Mouse (Mus musculus) stomach, postnatal 0 days (tissue): ENCODE results near the gene Amigo3. TPM values are rescaled to one million over a fixed set of nuclear protein-coding genes. Genes with fewer than 3 reads are reported as not detected.
A peak's percentile ranks its signal among the peaks of the same experiment; 100 is the strongest.

Experiments used
- ATAC-seq: fragments of 200-750 bp; cut with Nextera tagmentation; 2 replicates; pipeline ENCODE4 v1.8.0; 2017; ENCODE audit not compliant: low FRiP score, low TSS enrichment
- DNase-seq: peaks from one replicate; pipeline ENCODE4 v3.0.0-alpha.2; 2016; ENCODE audit warnings: low spot score
- H3K27ac ChIP-seq: fragments of 300-500 bp; sonication (generic); replicated peaks from 2 replicates; pipeline ENCODE4 v1.5.1; 2014; ENCODE audit warnings: mild to moderate bottlenecking, control low read depth
- H3K27me3 ChIP-seq: fragments of 300-500 bp; sonication (generic); 2 replicates; pipeline ENCODE4 v1.6.1; 2014; ENCODE audit warnings: low read length; ENCODE audit not compliant: control insufficient read depth, insufficient read depth
- H3K36me3 ChIP-seq: fragments of 300-500 bp; sonication (generic); 2 replicates; pipeline ENCODE4 v1.6.1; 2014; ENCODE audit warnings: low read length, mixed read lengths; ENCODE audit not compliant: control insufficient read depth, insufficient read depth
- H3K4me1 ChIP-seq: fragments of 300-500 bp; sonication (generic); replicated peaks from 2 replicates; pipeline ENCODE4 v1.6.1; 2014; ENCODE audit warnings: antibody characterized with exemption; ENCODE audit not compliant: control insufficient read depth, insufficient read depth
- H3K4me2 ChIP-seq: fragments of 300-500 bp; sonication (generic); replicated peaks from 2 replicates; pipeline ENCODE4 v1.6.1; 2014; ENCODE audit warnings: low read depth, mild to moderate bottlenecking, control low read depth, moderate library complexity
- H3K4me3 ChIP-seq: fragments of 300-500 bp; sonication (generic); 2 replicates; pipeline ENCODE4 v1.5.1; 2014; ENCODE audit warnings: low read depth, low read length, control low read depth
- H3K9ac ChIP-seq: fragments of 300-500 bp; sonication (generic); 2 replicates; pipeline ENCODE4 v1.6.1; 2014; ENCODE audit warnings: mild to moderate bottlenecking, low read length, control low read depth, mixed read lengths
- H3K9me3 ChIP-seq: fragments of 300-500 bp; sonication (generic); 2 replicates; pipeline ENCODE4 v1.6.1; 2016; ENCODE audit warnings: low read length; ENCODE audit not compliant: control insufficient read depth
- CTCF ChIP-seq: IDR thresholded peaks from 2 replicates; pipeline ENCODE4 v1.5.1; 2016; ENCODE audit warnings: antibody characterized with exemption, low read depth, mild to moderate bottlenecking, moderate library complexity
- EP300 ChIP-seq: optimal IDR thresholded peaks from 2 replicates; pipeline ENCODE3; 2016; ENCODE audit warnings: antibody characterized with exemption
- WGBS: fragments of 180-500 bp; shearing (Covaris S2); extraction: QIAGEN DNeasy Blood & Tissue Kit; methylation state at CpG from one replicate; pipeline ENCODE4 v1.1.7; 2014; 5-methylcytosine and 5-hydroxymethylcytosine counted together
- polyA plus RNA-seq: library from polyadenylated mRNA; unstranded; fragments of >200 nt; fragmentation: Nextera tagmentation; extraction: Ambion mirVana; gene quantifications from 2 replicates; pipeline ENCODE4 v1.2.1, GENCODE M21; 2015

The Amigo3 gene
- polyA plus RNA-seq, 1 experiment from 2014 or later = 2.8 TPM

GRCm38 (mm10) chr9:108062142-108062541 is 9.2 kb downstream of the Amigo3 start:
- DNase-seq (no peak), ATAC-seq (no peak)
- no peak overlapping the region for H3K4me2 ChIP-seq
- H3K27me3 ChIP-seq = no peaks in the 10 kb centered on the region
- WGBS = 92% methylated on average over 3 of the region's 3 CpGs
- H3K4me3 ChIP-seq = no peak overlapping the region
- H3K36me3 ChIP-seq = peaks cover 21% of the 10 kb centered on the region
- TF ChIP-seq CTCF (no peak), EP300 (no peak)
- H3K9ac ChIP-seq = no peak overlapping the region
- no peak overlapping the region for H3K27ac ChIP-seq
- H3K4me1 ChIP-seq = no peaks in the 10 kb centered on the region
- H3K9me3 ChIP-seq = no peaks in the 10 kb centered on the region

- WGBS = 77% methylated on average over 12 of the region's 12 CpGs
- H3K9ac ChIP-seq = no peak overlapping the region
Observed at GRCm38 (mm10) chr9:108063361-108063760, 10.4 kb downstream of the Amigo3 start.

GRCm38 (mm10) chr9:108065491-108066011 is 12.6 kb downstream of the Amigo3 start:
- no peak overlapping the region for H3K4me2 ChIP-seq
- peaks cover 11% of the 10 kb centered on the region for H3K36me3 ChIP-seq
- H3K27me3 ChIP-seq = no peaks in the 10 kb centered on the region
- H3K27ac ChIP-seq = no peak overlapping the region
- no peaks in the 10 kb centered on the region for H3K9me3 ChIP-seq
- no peaks in the 10 kb centered on the region for H3K4me1 ChIP-seq
- ATAC-seq (peak; percentile 69), DNase-seq (peak; percentile 66)
- TF ChIP-seq CTCF = peak; percentile 85
- no peak for TF ChIP-seq EP300
- no peak overlapping the region for H3K4me3 ChIP-seq
- H3K9ac ChIP-seq = no peak overlapping the region
- 41% methylated on average over 5 of the region's 5 CpGs for WGBS

More at GRCm38 (mm10) chr9:108063361-108063760, 10.4 kb downstream of the Amigo3 start:
- no peak for ATAC-seq
- Histone ChIP-seq H3K9me3 (no peaks in the 10 kb centered on the region), H3K4me3 (no peak overlapping the region), H3K36me3 (peaks cover 19% of the 10 kb centered on the region), H3K27ac (no peak overlapping the region), H3K4me1 (no peaks in the 10 kb centered on the region), H3K27me3 (no peaks in the 10 kb centered on the region), H3K4me2 (no peak overlapping the region)
- DNase-seq = no peak
- TF ChIP-seq CTCF = no peak
- no peak for TF ChIP-seq EP300

GRCm38 (mm10) chr9:108067199-108067598 is 14.2 kb downstream of the Amigo3 start:
- H3K9me3 ChIP-seq = no peaks in the 10 kb centered on the region
- H3K4me3 ChIP-seq = no peak overlapping the region
- H3K4me2 ChIP-seq = no peak overlapping the region
- H3K9ac ChIP-seq = no peak overlapping the region
- peaks cover 8% of the 10 kb centered on the region for H3K36me3 ChIP-seq
- DNase-seq = no peak
- H3K4me1 ChIP-seq = no peaks in the 10 kb centered on the region
- 86% methylated on average over 7 of the region's 7 CpGs for WGBS
- H3K27ac ChIP-seq = peak overlapping the region; percentile 65; the same call in 1 of the 2 replicates
- ATAC-seq = no peak
- no peaks in the 10 kb centered on the region for H3K27me3 ChIP-seq
- TF ChIP-seq EP300 (no peak), CTCF (peak; percentile 62)

GRCm38 (mm10) chr9:108067900-108068299 is 14.9 kb downstream of the Amigo3 start:
- no peaks in the 10 kb centered on the region for H3K4me1 ChIP-seq
- DNase-seq (peak; percentile 88), ATAC-seq (peak; percentile 33)
- H3K4me3 ChIP-seq = no peak overlapping the region
- peaks cover 5% of the 10 kb centered on the region; the same call in 1 of the 2 replicates for H3K36me3 ChIP-seq
- H3K4me2 ChIP-seq = no peak overlapping the region
- H3K9ac ChIP-seq = no peak overlapping the region
- WGBS = 18% methylated on average over 8 of the region's 8 CpGs
- peak overlapping the region; percentile 65 for H3K27ac ChIP-seq
- H3K27me3 ChIP-seq = no peaks in the 10 kb centered on the region
- TF ChIP-seq EP300 (no peak), CTCF (peak; percentile 99)
- H3K9me3 ChIP-seq = no peaks in the 10 kb centered on the region

- Histone ChIP-seq H3K4me1 (no peaks in the 10 kb centered on the region), H3K9me3 (no peaks in the 10 kb centered on the region), H3K36me3 (peaks cover under 1% of the 10 kb centered on the region; the same call in 1 of the 2 replicates), H3K4me2 (no peak overlapping the region), H3K9ac (no peak overlapping the region), H3K27me3 (no peaks in the 10 kb centered on the region), H3K27ac (no peak overlapping the region), H3K4me3 (no peak overlapping the region)
- ATAC-seq (no peak), DNase-seq (no peak)
- TF ChIP-seq CTCF = no peak
- no peak for TF ChIP-seq EP300
- 89% methylated on average over 9 of the region's 9 CpGs for WGBS
Observed at GRCm38 (mm10) chr9:108069007-108069406, 16.0 kb downstream of the Amigo3 start.
